Mouse (Mus musculus) gastrocnemius, postnatal 25 days (tissue): Measurements from ENCODE around the gene Syngr1. TPM values are rescaled to one million over a fixed set of nuclear protein-coding genes. Genes with fewer than 3 reads are reported as not detected.

ENCODE experiments used
- DNase-seq: peaks from one replicate; pipeline ENCODE4 v3.0.0; 2022
- total RNA-seq, 2 experiments: library from RNA; stranded (reverse); gene quantifications; 1 replicate in 1 of 2; 2 replicates in 1 of 2; pipeline ENCODE4 v1.2.3; 2021

The Syngr1 gene
- total RNA-seq, 2 experiments from 2014 or later: 34.6 to 37.7 TPM

GRCm38 (mm10) chr15:80090741-80091120, 403 bp upstream of the Syngr1 start:
- DNase-seq: no peak

DNA sequence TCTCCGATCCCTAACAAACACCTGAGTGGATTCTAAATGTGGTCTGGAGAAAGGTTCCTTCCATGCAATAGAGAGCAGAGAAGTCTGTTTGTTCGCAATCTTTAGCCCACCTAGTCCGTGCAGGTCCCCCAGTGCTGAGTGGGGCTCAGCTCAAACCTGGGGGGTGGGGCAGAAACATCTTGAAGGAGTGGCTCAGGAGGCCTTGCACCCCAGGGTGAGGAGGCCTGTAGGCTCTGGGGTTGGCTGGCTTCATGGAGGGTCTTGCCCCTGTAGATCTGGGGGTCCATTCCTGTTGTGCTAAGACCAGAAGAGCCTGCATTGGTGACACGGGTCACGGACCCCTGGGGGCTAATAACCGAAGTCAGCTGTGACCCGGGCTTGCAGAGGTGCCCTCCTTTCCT, 907 bp downstream of the Syngr1 start:
- no peak for DNase-seq

DNA sequence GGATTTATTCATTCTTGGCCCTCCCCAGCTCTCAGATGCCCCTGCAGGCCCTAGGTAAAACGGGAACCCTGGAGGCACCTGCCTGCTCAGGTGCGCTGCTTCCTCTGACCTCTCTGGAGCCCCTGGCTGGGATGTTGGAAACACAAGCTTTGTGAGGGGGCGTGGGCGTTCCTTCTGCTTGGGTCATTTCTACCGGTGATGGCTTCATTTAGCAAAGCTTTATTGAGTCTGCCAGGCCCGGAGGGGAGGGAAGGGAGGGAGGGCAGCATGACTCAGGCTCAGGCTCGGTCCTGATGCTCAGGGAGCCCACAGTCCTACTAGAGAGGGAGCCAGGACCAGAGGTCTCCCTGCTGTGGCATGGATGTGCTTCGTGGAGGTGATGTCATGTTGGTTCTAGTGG, 1.5 kb downstream of the Syngr1 start:
- no peak for DNase-seq

- DNase-seq: no peak
These were observed 3.1 kb downstream of the Syngr1 start for GRCm38 (mm10) chr15:80094201-80094600.

- no peak for DNase-seq
These were observed 4.5 kb downstream of the Syngr1 start for GRCm38 (mm10) chr15:80095596-80095995.

DNA sequence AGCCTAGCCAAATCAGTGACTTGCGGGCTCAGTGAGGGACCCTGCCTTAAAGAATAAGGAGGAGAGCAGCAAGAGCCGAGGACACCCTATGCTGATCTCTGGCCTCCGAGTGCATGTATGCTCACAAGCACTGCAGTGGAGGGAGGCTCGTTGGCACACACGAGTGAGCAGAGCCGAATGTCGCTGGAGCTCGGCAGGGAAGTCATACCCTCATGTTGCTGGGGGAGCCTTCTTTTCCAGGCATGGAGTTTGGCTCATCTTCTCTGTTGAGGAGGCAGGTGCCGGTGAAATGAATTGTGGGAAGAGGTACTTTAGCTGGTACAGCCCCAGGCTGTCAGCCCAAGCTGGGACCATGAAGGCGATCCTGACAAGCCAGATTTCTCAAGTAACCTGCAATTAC, 5.3 kb downstream of the Syngr1 start:
- no peak for DNase-seq

GRCm38 (mm10) chr15:80096946-80097881, 6.1 kb downstream of the Syngr1 start:
- peak; percentile 29 for DNase-seq

GRCm38 (mm10) chr15:80097999-80098461, 6.9 kb downstream of the Syngr1 start:
- DNase-seq: no peak

GRCm38 (mm10) chr15:80098809-80099208, 7.7 kb downstream of the Syngr1 start:
- DNase-seq: no peak

DNA sequence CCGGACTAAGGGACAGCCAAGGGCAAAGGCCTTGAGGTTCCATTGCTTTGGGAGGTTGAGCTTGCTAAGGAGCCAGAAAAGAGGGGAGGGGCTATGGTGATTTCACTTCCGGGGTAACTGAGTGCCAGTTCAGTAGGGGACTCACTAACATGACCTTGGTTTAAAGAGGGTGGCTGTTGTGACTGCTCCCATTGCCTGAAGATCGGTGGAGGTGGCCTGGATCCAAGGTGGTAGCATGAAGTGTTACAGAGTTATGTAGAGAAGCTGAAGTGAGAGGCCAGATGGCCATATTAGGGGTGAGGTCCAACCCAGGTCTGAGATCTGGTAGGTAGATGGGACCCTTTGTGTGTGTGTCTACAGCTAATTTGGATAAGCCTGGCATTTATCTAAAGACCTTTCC, 8.3 kb downstream of the Syngr1 start:
- DNase-seq: no peak

GRCm38 (mm10) chr15:80100196-80100595, 9.1 kb downstream of the Syngr1 start:
- no peak for DNase-seq

DNA sequence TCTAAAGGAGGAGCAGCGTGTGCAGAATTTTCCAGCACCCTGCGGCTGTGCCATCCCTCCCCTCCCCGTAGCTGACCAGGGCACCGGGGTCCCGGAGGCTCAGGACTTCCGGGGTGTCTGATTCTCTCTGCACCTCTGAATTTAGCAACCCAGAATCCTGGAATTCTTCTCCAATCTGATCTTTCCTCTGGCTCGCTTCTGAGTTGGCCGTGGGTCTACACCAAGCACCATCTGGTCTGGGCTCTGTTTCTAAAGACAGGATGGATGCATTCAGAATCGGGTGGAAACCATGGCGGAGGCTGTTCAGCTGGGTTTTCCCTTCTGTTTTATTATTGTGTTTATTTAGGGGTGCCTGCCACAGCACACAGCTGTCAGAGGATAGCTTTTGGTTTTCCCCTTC, 9.7 kb downstream of the Syngr1 start:
- no peak for DNase-seq

GRCm38 (mm10) chr15:80101503-80101902, 10.4 kb downstream of the Syngr1 start:
- DNase-seq: no peak

DNA sequence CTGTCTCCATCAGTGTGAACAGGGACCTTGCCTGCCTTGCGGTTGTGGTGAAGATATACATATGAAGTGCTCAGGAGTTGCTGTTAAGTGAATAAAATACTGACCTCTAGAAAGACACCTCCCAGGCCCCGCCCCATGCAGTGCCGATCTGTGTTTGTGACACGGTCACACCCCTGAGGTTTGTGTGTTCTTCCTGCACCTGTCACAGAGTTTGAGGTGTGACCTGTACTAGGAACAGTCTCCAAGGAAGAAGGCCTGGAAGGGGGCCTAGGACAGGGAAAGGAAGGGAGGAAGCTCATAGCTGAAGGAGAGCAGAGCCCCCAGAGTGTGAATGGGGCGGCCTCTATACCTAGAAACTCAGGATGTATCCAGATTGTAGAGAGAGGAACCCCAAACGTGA, 11.4 kb downstream of the Syngr1 start:
- DNase-seq: no peak

DNA sequence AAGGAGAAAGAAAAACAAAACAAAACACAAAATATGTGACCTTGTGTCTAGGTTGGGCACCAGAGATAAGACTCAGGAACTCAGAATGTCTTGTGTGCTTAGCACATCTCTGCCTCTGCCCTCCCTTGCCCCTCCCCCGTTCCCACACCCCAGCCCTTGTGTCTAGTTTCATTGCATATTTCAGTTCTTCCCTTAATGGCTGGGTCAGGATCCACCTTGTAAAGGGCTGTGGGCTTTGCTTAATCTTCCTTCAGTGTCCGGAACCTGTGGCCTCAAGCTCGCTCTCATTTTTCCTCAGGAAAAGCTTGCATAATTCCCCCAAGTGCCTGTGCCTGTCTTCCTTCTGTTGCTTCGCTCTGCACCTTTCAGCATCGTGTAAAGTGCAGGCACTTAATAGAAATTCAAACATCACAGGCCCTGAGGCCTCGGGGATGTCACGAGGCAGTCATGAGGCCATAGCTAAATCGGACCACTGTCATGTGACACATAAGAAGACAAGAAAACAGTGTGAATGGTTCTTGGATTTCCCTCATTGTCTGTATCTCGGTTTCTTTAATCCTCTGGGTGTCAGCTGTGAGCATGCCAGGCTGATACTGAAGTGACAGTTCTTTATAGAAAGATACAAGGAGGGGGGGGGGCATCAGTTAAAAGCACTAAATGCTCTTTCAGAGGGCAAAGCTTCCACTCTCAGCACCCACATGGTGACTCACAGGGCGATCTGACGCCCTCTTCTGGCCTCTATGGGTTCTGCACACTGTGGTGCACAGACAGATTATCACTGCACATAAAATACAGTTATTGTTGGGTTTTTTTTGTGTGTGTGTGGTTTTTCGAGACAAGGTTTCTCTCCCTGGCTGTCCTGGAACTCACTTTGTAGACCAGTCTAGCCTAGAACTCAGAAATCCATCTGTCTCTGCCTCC, 14.6 kb downstream of the Syngr1 start:
- DNase-seq: no peak

- DNase-seq: no peak
These were observed 16.0 kb downstream of the Syngr1 start for GRCm38 (mm10) chr15:80107143-80107542.

GRCm38 (mm10) chr15:80107575-80107974, 16.4 kb downstream of the Syngr1 start:
- no peak for DNase-seq

GRCm38 (mm10) chr15:80111436-80111835, 20.3 kb downstream of the Syngr1 start:
- DNase-seq: no peak

DNA sequence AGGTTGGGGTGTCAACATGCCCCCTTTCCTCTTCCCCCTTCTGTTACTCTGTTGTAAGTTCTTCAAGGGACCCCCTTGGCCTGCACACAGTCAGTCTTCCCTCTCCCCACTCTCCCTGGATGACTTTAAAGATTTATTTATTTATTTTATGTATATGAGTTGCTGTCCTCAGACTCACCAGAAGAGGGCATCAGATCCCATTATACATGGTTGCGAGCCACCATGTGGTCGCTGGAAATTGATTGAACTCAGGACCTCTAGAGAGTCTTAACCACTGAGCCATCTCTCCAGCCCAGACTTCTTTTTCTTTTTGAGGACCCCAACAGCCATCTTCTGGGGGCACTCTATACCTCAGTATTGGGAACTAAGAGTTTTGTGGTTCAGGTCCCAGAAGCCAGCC, 21.4 kb downstream of the Syngr1 start:
- no peak for DNase-seq

DNA sequence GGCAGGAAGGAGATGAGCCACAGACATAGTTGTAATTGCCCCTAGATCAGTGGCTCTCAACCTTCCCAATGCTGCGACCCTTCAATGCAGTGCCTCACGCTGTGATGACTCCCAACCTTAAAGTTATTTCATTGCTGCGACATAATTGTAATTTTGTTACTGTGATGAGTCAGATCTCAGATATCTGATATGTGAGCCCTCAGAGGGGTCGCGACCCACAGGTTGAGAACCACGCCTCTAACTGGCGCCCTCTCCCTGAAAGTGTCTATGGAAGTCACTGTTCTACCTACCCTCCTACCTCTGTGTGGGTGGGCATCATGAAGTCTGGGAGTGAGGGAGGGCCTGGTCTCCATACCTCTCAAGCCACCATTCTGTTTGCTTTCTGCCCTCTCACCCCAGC, 23.3 kb downstream of the Syngr1 start:
- DNase-seq: no peak

GRCm38 (mm10) chr15:80115256-80115655, 24.1 kb downstream of the Syngr1 start:
- DNase-seq: no peak

DNA sequence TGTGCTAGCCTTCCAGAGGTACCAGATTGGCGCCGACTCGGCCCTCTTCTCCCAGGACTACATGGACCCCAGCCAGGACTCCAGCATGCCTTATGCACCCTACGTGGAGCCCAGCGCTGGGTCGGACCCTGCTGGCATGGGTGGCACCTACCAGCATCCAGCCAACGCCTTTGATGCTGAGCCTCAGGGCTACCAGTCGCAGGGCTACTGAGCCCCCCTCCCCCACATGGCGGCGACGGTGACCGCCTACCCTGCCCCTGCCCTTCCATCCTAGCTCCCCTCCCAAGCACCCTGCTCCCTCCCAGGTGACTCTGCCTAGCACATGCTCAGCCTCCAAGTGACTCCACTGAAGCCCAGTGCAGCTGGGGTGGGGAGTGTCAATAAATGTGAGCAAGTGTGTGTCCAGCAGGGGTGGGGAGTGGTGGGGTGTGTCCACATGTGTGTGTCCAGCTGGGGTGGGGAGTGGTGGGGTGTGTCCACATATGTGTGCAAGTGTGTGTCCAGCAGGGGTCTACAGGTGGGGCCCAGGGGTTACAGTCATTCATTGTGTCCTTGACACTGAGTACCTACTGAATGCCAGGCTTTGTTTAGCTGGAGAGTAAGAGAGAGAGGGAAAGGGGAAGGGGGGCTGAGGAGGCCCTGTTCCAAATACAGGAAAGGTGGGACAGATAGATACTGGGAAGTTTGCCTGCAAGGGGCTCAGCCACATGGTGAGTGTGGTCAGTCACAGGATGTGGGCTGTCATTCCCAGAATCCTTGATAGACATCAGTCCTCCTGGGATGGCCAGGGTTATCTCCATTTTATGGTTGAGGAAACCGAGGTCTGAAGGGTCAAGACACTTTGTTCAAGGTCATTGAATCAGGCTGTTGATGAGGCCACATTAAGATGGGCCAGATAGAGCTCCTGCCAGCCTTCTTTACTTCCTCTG, 25.0 kb downstream of the Syngr1 start:
- DNase-seq: no peak
